Mouse (Mus musculus) mouse embryonic stem cell (cell line): ENCODE results near the gene Gm9936.

Experiments
- in situ Hi-C, 2 experiments: fragments of 300-500 bp; cut with MboI; formaldehyde crosslinking; loops; 1 replicate in 1 of 2; 3 replicates in 1 of 2; pipeline ENCODE4 v1.14.3; 2019 to 2020; ENCODE audit warnings: low sequenced_read_pairs in 2 of 2, low pct_unique_long_range_greater_than_20kb in 1 of 2, mixed read lengths in 1 of 2; ENCODE audit not compliant: unreplicated experiment in 1 of 2

Gene Gm9936

DNA sequence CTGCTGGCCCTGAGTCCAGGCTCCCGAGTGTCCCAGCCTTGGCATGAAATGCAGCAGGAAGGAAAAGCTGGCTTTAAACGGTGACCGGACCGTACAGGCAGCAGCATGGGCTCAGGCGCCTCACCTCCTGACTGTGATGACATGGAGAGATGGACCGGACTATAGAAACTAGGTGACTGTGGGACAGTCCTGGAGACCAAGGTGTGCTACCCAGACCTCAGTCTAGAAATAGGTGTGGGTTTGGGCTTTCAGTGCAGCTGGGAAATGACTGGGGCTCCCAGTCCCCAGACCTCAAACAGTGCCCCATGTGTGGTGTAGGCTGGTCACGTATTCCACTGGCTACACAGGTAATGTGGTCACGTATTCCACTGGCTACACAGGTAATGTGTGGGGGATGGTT, 51.8 kb downstream of the Gm9936 start:
- in situ Hi-C loops = no loop called here
